Mouse (Mus musculus) common myeloid progenitor, adult 5-6 weeks (primary cell): ENCODE measurements around the gene Ptpro. TPM values are rescaled to one million over a fixed set of nuclear protein-coding genes. Genes with fewer than 3 reads are reported as not detected.

Source experiments
- ATAC-seq: replicated peaks from 2 replicates; pipeline ENCODE4 v1.8.0; 2016; ENCODE audit warnings: low read depth, mild to moderate bottlenecking, moderate TSS enrichment, inconsistent platforms; ENCODE audit not compliant: poor library complexity, severe bottlenecking
- total RNA-seq: library from RNA; stranded (forward); fragments of 200-1000, 187-1606 nt; gene quantifications from 2 replicates; pipeline ENCODE4 v1.2.3, GENCODE M21; 2017

Ptpro gene
- total RNA-seq, 1 experiment from 2014 or later: 3.6 TPM

DNA sequence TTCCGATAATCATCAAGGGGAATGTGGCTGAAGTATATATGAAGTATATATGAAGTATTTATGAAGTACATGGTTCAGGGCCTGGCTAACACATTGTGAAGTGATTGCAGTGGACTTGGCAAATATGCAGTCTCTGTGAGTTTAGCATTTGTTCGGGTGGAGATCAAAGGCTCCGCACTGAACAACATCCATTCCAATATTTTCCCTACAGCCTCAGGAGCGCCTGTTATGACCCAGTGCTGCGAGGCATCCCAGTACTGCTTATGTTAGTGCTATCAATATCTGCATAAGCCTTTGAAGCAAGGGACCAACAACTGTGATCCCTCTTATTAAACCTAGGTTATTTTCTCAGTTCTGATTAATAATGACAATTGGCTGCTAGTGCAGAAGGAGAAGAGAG, 36.1 kb downstream of the Ptpro start:
- no peak for ATAC-seq

DNA sequence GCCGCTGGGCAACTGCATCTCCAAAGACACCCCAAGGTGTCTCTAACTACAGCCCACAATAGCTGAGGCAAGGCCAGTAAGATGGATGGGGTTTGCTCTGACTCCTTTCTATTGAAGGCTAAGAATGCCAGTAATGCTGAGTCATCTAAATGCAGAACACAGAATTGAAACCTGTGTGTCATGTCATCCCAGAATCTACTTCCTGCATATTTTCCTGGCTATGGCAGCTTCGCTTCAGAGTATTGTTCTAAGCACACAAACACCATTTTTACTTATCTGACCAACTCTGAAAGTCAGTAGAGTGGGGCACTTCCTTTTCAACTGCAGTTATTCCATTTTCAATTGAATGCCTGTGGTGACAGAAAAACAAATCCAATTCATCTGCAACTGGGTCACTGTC, 40.3 kb downstream of the Ptpro start:
- ATAC-seq: peak; percentile 73

DNA sequence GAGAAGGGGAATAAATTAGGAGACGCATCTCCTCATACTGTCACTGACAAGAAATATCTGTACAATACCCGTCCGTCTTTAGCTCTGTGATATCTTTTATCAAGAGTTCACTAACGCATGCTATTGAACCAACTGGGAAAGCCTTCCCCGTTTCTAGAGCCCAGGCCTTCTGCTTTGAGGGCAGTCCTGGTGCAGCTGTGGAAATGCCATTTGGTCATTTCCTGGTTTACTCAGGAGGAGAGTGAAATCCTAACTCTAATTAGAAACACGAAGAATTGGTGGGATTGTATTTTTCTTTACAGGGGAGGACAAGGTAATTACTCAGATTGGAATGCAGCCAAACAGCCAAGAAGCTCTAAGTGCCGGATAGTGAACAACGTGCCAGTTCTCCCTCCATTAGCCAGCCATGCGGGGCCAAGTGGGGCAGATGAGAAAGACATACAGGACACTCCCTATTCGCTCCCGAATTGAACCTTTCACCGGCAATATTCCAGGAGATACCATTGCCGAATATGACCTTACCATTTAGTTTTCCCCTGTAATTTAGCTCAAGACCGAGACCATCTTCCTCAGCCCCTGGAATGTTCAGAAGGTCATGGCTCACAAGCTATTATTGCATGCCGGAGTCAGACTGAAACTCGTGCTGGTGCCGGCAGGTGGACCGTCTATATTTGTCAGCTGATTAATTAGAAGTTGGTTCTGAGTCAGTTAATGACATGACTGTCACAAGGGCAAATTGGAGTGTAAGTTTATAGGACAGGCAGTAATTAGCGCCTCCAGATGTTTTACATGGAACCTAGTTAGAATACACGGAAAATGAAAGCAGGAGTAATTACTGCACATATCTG, 43.1 kb downstream of the Ptpro start:
- ATAC-seq: no peak

DNA sequence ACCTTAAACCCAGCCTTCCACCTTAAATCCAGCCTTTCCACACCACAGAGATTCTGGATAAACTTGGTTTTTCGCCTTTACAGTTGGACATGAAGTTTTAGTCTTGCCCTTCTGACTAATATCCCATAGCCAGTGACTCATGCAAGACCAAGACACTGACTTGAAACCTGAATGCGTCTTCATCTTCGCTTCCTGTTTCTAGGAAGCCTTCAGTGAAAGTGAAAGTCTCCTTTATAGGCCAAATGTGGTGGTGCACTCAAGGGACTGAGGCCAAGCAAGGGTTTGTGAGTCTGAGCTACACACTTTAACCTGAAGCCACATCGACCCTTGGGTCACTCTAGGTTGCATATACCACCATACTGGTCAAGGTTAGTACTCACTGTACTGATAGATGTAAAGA, 50.4 kb downstream of the Ptpro start:
- ATAC-seq: peak; percentile 56; the same call in 1 of the 2 replicates

DNA sequence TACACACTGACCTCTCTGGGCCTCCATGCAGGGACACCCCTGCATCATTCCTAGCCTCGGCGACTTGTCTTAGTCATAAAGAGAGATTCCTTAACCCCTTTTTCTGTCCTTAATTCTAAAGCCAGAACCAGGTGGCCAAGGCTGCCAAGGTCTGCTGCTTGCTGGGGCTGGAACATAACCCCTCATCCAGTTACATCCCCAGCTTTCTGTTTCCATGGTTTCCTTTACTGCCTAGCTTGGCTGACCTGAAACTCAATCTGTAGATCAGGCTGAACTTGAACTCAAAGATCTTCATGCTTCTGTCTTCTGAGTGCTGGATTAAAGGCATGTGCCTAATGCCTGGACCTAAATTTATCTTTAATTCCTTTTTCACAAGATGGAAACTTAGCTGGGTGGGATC, 51.7 kb downstream of the Ptpro start:
- ATAC-seq: no peak

- no peak for ATAC-seq
Observed at GRCm38 (mm10) chr6:137315265-137315664, 63.1 kb downstream of the Ptpro start.

DNA sequence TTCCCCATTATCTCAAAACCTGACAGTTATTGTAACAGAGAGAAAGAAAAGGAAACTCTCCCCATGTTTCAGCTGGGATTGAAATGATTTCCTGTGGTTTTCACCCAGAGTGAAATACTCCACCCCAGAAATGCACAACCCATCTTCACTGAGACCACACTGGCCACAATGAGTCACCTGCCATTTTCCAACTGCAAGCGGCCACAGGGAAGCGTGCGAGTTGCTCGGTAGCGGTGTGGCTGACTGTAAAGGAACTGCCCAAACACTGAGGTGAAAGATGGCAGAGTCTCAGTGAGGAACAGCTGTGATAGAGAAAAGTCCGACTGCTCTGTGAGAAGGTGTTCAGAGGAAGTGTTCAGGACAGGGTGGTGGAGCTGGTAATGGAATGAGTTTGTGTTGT, 64.2 kb downstream of the Ptpro start:
- ATAC-seq: peak; percentile 92

DNA sequence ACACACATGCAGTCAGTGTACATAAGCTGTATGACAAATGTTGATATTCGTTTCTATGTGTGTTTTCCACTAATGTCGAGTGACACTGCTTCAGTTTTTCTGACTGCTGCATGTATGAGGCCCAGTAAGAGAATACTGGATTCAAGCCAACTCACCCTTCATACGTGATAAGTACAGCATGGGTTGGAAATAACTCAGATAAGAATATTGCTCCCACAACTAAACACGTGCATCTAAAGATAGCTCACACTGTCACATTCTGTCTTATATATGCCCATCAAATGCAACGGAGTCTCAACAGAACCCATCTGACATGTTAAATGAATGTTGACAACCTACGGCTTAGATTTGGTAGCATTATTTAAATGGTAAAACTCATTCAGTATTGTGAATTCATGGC, 65.4 kb downstream of the Ptpro start:
- 0 out of 2 replicates have a peak, but pooled peaks have one; percentile 34 for ATAC-seq

DNA sequence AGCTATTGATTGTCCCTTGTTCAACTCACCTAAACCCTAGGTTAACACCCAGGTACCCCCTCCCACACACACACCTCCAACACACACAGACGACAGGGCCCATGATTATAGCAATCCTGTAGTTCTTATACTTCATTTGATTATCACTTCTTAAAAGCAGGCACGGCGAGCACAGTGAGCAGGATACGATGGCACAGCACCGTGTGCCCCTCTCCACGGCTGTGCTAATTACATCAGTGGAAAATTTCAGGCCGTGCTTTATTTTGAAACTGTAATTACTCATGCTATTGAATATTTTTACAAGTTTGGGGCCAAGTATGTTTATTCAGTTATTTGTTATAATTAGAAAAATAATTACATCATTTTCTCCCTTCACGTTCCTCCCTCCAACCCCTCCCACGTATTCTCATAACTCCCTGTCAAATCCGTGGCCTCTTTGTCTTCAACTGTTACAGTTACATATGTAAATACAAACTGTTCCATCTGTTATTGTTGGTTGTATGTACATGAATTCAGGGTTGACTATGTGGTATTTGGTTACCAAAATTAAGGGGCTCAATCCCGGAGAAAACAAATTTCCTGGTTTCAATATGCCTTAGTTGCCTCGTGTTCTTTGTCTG, 66.2 kb downstream of the Ptpro start:
- ATAC-seq: no peak

GRCm38 (mm10) chr6:137319658-137320057, 67.5 kb downstream of the Ptpro start:
- no peak for ATAC-seq

DNA sequence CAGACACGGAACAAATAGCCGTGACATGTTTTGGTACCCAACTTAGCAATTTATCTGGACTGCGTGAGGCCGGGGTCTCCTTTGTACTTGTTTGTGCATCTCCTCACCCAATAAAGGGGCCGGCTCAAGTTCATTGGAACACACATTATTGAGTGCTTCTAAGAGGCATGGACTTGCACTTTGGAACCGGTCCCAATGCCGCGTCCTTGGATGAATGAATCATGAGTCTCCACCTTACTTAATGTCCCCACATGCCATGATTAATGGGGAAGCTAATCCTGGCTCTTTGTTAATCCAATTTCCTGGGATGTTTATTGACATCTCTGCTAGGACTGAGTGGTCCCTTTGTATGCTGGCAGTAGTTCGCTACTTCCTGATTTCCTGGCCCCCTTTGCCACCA, 75.6 kb downstream of the Ptpro start:
- ATAC-seq: no peak

GRCm38 (mm10) chr6:137328228-137328627, 76.1 kb downstream of the Ptpro start:
- no peak for ATAC-seq

- no peak for ATAC-seq
Observed at GRCm38 (mm10) chr6:137330782-137331181, 78.7 kb downstream of the Ptpro start.

DNA sequence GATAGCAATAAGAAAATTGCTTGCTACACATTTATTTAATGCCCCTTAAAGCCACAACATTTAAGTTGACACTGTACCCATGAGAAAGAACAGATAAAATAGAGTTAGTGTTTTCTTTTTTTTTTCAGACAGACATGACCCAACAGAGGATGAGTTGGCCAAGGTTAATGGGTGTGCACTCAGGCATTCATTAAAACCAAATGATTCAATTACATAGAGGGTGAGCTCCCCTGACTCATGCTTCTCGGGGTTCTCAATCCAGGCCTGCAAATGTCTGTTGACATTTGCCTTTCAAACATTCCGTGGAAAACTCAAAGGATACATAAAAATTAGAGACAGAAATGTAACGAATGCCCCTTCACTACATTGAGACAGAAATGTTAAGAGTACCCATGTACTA, 79.7 kb downstream of the Ptpro start:
- ATAC-seq: no peak

DNA sequence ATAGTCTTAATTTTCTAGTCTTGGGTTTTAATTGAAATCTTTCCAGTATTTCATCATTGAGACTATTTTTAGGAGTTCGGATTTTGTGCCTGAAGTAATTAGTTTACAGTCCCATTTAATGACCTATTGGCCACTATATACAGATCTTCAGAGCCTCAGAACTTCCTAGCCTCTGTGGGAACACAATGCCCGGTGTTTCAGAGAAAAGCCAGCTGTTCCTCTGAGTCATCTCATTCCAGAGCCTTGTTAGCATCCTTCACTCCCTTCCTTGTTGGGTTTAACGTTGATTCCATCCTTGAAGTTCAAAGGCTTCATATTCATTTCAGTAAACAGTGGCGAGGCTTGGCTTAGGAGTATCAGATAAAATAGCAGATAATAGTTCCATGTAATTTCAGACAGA, 87.0 kb downstream of the Ptpro start:
- ATAC-seq: no peak

- no peak for ATAC-seq
Observed at GRCm38 (mm10) chr6:137343688-137344441, 91.7 kb downstream of the Ptpro start.

- ATAC-seq: no peak
Observed at GRCm38 (mm10) chr6:137360166-137360565, 108.0 kb downstream of the Ptpro start.

DNA sequence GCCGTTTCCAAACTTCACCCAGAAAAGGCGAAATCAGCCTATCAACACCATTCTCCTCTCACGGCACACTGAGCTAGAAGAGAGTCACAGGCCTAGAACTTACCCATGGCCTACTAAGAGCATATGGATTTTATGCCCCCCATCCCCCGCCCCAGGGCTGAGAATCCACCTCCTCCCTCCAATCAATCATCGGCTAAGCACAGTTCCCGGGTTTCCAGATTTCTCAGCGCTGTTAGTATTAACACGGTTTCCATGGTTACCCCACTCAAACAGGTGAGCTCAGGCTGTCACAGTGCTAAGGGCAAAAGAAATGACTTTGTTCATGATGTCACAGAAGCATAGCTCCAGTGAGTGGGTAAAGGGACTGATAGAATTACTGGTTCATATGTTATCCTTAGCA, 110.1 kb downstream of the Ptpro start:
- no peak for ATAC-seq

DNA sequence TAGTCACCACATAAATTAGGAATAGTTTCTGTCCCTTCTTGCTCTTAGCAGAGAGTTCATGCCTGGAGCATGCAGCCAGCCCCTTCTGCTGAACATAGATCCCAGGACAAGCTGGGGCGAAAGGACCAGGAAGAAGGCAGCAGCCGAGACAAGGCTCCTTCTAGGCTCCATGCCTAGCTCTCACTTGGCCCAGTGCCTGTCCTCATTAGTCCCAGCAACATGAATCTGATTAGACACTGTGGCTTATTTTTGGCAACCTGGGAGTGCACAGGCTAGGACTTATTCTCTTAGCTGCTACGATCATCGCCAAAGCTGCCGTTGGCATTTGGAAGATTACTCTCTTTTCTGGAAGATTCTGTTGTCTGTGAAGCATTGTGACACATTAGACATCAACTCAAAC, 112.6 kb downstream of the Ptpro start:
- ATAC-seq: no peak

DNA sequence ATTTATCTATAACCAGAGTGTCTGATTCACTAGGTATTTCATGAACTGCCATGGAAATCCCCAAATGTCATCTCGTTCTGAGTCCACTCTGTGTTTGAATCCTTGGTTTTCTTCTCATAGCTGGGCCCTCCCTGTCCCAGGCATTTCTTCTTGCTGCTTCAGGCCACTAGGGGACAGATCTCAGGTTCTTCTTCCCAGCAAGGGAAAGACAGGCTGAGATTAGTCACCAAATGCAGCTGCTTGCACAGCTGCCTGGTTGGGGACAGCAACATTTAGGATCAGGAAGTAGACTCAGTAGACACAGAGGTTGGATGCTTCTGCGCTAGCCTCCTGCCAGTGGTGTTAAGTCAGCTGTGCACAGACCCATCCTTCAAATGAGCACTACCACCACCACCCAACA, 113.5 kb downstream of the Ptpro start:
- ATAC-seq: no peak

- no peak for ATAC-seq
Observed at GRCm38 (mm10) chr6:137370745-137371144, 118.6 kb downstream of the Ptpro start.
